Mouse (Mus musculus): ENCODE results near the gene Jph2.

GRCm38 (mm10) chr2:163379366-163379765 is 18.4 kb downstream of the Jph2 start:
- TF ChIP-seq CTCF (IDR thresholded peaks at IDR 0.05; ENCODE audit: borderline replicate concordance, insufficient read depth, low read depth, low read length) (no peak), POLR2A (IDR thresholded peaks at IDR 0.05; ENCODE audit: borderline replicate concordance, insufficient read depth, low read length) (no peak)
